Mouse (Mus musculus) activated CD4-positive, CD25-positive, alpha-beta regulatory T cell (primary cell): ENCODE measurements around the gene Dera. TPM values are rescaled to one million over a fixed set of nuclear protein-coding genes. Genes with fewer than 3 reads are reported as not detected.

Experiments
- polyA plus RNA-seq, 2 experiments: library from polyadenylated mRNA; unstranded; fragments of 100-300 nt; shearing (Covaris generic); gene quantifications; one replicate each; pipeline ENCODE4 v1.2.1; 2017

Gene Dera
- polyA plus RNA-seq, result 10 to 100 TPM; 89.1 to 95.8 TPM

DNA sequence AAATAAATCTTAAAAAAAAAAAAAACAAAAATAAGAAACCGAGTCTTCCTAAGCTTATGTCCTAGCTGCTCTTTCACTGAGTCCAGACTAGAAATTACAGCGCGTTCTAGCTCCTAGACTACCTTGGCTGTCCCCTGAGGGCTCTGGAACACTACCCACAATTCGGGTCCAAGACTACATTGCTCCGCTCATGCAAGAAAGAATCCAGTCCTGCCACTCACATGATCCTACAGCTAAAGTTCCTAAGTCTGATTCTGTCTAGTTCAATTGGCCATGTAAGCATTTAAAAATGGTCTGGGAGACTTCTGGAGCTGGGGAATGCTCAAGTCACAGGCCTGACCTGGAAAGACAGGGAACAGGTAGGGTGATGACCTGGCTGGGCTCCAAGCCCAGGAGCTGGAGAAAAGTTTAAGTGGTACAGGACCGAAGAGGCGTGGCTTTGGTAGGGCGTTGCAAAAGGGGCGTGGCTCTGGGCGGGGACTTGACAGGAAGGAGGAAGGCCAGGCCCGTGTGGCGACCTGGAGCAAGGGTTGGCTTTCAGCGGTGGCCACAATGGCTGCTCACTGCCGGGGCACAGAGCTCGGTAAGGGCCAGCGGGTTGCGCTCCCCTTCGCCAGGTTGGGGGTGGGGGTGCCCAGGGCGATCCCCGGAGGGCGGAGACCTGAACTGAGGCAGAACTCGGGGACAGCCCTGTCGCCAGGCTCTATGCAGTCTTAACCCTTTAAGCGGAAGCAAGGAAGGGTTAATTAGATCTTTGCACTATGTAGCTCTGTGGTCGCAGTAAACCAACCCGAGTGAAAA lies at the start of gene Dera:
Gene Dera, plus strand, starts transcription at position 491 of the 801 bp plus-strand sequence.

DNA sequence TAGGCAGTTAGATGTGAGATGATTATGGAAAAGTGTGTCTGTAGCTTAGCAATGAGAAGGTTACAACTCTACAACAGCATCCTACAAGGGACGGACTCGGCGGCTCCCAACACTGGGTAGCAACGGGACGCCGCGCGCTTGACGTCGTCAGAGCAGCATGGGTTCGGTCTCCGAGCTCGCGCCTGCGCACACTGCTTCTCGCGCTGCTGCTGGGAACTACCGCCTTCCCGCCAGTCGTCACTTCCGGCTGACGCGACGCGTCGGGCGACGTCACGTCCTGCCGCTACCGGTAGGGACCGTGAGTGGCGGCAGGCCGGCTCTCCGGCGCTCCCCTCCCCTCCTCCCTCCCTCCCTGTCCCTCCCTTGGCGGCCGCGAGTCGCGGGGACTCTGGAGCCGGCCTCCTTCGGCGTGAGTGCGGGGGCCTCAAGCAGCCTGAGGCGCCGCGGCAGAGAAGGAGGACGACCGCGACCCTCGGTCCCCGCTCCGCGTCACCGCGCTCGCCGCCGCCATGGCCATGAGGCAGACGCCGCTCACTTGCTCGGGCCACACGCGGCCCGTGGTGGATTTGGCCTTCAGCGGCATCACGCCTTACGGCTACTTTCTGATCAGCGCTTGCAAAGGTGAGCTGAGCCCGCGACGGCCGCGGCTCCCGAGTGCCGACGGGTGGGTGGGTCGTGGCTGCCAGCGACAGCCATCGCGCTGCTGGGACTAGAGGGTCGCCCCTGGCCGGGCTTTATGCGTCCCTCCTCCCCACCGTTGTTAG lies 19.3 kb upstream of the Dera start, which contains the start of gene Strap:
Gene Strap, plus strand, starts transcription at position 233 of the 764 bp plus-strand sequence.

Other genes with a start within 250 kb of the Dera start
- under 1 TPM in 1 of 2 experiments, not detected in 1; 0.57 TPM for gene Eps8, start 99.7 kb upstream of the Dera start, polyA plus RNA-seq
- gene Strap, start 19.5 kb upstream of the Dera start, polyA plus RNA-seq, result 100 to 1,000 TPM; 105 to 113 TPM